ENCODE assay signal across 8 mouse cellular contexts in the genomic region with DNA sequence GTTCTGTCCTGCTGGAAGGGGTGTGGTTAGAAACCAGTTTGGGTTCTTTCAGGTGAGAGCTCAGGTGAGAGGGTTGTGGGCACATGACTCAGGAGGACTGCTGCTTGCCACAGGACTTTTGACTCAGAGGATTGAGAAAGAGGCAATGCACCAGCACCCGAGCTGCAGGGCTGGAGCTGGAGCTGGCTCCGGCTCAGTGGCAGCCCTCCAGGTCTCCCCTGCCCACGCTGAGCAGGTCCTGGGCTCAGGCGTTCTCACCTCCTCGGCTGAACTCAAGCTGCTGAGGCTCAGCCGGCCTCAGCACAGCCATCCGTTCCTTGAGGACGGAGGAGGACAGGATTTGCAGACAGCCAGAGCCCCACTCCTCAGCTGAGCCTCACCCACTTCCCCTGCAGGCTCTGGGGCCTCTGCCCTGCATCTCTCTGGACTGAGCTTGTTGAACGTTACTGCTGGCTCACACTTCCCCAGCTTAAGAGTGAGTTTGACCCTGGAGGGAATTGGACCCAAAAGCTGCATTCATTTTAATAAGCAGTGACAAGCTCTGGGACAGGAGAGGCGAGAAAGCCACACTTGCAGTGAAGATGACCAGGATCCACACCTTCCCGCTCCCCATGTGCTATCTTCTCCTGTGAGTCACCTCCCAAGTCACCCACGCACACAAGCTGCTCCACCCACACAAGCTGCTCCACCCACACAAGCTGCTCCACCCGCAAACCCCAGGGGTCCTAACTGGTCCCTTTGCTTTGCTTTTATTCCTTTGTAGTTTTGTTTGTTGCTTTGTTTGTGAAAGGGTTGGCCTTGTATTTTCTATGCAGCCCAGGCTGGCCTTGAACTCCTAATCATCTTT.
A peak's percentile ranks its signal among the peaks of the same experiment; 100 is the strongest.
DNase-seq lines count a peak whose midpoint lies in the region; ATAC-seq and TF ChIP-seq lines count a peak whose summit lies in the region.

No protein-coding gene starts in this region.

- H3K9ac ChIP-seq in liver, adult 2 months (ENCODE audit: low read depth, low read length): 0 out of 2 replicates have a peak overlapping the region, but pooled peaks have one; percentile 5

- WGBS in heart, embryonic 10.5 days: 30% methylated on average over 13 of the region's 13 CpGs
- 35% methylated on average over 13 of the region's 13 CpGs for WGBS in liver, adult 2 months

- no peak for ATAC-seq in activated CD4-positive, CD25-positive, alpha-beta regulatory T cell, adult 4 months

- TF ChIP-seq POLR2A in liver, adult 2 months (IDR thresholded peaks at IDR 0.05; ENCODE audit: extremely low read depth, insufficient read depth, low read length): no peak

- no peaks in the 10 kb centered on the region for H3K79me2 ChIP-seq in liver, adult 2 months (ENCODE audit: control insufficient read depth, insufficient read depth, low read length)

- no peak for TF ChIP-seq CTCF in liver, adult 2 months (IDR thresholded peaks at IDR 0.05; ENCODE audit: low read depth, low read length)

- intact Hi-C loops in heart, postnatal 25 days (cut with DNase I): no loop called here

- no peaks in the 10 kb centered on the region for H3K27me3 ChIP-seq in heart, embryonic 10.5 days (ENCODE audit: insufficient read depth, poor library complexity, severe bottlenecking)
- no peaks in the 10 kb centered on the region for H3K27me3 ChIP-seq in liver, adult 2 months (ENCODE audit: control insufficient read depth, insufficient read depth, low read length)

- peak overlapping the region; percentile 60; the same call in 1 of the 2 replicates for H3K27ac ChIP-seq in heart, embryonic 10.5 days
- H3K27ac ChIP-seq in liver, adult 2 months (replicated peaks; ENCODE audit: insufficient read depth, low read depth, low read length): no peak overlapping the region

- H3K4me1 ChIP-seq in heart, embryonic 10.5 days: peaks cover 51% of the 10 kb centered on the region
- peaks cover 14% of the 10 kb centered on the region for H3K4me1 ChIP-seq in liver, adult 2 months (ENCODE audit: control insufficient read depth, insufficient read depth, low read length)

- H3K4me3 ChIP-seq in heart, embryonic 10.5 days: no peak overlapping the region
- H3K4me3 ChIP-seq in liver, adult 2 months (ENCODE audit: insufficient read depth, low read depth, low read length): no peak overlapping the region

- no peaks in the 10 kb centered on the region for H3K36me3 ChIP-seq in heart, embryonic 10.5 days
- no peaks in the 10 kb centered on the region for H3K36me3 ChIP-seq in liver, adult 2 months (ENCODE audit: control insufficient read depth, insufficient read depth, low read length)

- DNase-seq in heart, embryonic 10.5 days (ENCODE audit: low spot score): no peak
- DNase-seq in heart, postnatal 25 days (ENCODE audit: low spot score): no peak
- DNase-seq in urinary bladder, adult 18-20 months (ENCODE audit: low spot score in 2 of 2): peak; percentile 39 to 67
- no peak for DNase-seq in urinary bladder, postnatal 10 days (ENCODE audit: low spot score)
- peak; percentile 75 for DNase-seq in liver, adult 2 months (ENCODE audit: extremely low read depth, low read depth, low spot score)
- DNase-seq in layer of hippocampus, postnatal 10 days (ENCODE audit: low spot score in 2 of 2): no peak
- no peak for DNase-seq in layer of hippocampus, adult 9-10 months (ENCODE audit: low spot score)

- no peaks in the 10 kb centered on the region for H3K9me3 ChIP-seq in heart, embryonic 10.5 days

Comparison
In these comparisons a context has a peak if more than half of its experiments do, and no peak if none do; other contexts are left out.
1. DNase-seq: peak in urinary bladder, adult 18-20 months (2 of 2) and liver, adult 2 months (single experiment); none in heart, embryonic 10.5 days (single experiment), heart, postnatal 25 days (single experiment), urinary bladder, postnatal 10 days (single experiment), layer of hippocampus, postnatal 10 days (0 of 2) and layer of hippocampus, adult 9-10 months (single experiment).